Mouse (Mus musculus): ENCODE data around the gene Trhde. TPM values are rescaled to one million over a fixed set of nuclear protein-coding genes. Genes with fewer than 3 reads are reported as not detected.

The Trhde gene
- polyA plus RNA-seq, 1 experiment, result 0.19 TPM

DNA sequence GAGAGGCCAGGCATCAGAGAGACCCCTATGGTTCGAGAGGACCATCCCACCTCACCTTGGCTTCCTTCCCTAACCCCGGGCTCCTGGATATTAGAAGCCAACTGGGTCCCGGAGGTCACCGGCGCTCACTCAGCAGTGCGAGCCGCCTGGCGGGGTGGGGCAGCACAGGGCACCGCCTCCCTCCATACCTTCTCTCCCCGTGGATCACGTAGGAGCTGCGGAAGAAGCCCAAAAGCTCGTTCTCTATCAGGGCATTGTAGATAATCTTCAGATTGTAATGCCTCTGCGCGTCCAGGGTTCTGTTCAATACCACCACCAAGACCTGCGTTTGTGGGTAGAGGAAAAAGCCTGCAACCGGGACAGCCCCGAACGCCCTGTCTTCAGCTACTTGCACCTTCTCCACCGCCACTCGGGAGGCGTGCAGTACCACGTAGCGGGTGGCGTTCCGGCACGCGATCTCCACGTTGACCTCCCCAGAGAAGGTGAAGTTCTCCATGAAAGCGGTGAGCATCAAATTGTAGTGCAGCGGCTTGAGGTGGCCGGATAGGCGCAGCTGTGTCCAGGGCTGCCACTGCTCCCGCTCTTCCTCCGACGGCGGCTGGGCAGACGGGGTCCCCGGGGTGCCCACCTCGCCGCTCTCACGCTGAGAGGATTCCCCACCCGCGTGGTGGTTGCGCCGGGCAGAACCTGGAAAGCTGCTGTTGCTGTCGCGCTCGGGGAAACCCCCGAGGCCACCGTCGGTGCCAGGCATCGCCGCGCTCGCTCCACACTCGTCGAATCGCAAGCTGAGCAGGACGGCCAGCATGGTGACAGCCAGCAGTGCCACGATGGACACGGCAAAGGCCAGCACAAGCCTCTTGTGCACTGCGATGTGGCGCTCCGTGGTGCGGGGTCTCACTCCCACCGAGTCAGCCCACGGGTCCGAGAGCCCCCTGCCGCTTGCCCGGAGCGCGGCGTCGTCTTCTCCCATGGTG, 1.5 kb downstream of the Trhde start:
- TF ChIP-seq POLR2A (IDR thresholded peaks at IDR 0.05; ENCODE audit: low read depth, low read length) (no peak), CTCF (conservative IDR thresholded peaks at IDR 0.05; ENCODE audit: insufficient read depth, insufficient read length, low read depth, low read length) (no peak)
- no peak overlapping the region for H3K4me3 ChIP-seq (ENCODE audit: insufficient read depth, low read depth, low read length)
- H3K4me1 ChIP-seq (ENCODE audit: control insufficient read depth, insufficient read depth, low read length), result no peaks in the 10 kb centered on the region
- 6% methylated on average over 75 of the region's 75 CpGs for WGBS
- no peaks in the 10 kb centered on the region for H3K36me3 ChIP-seq (ENCODE audit: control insufficient read depth, insufficient read depth, low read length)
- peaks cover 4% of the 10 kb centered on the region; the same call in 1 of the 2 replicates for H3K27me3 ChIP-seq (replicated peaks; ENCODE audit: control insufficient read depth, insufficient read depth, low read length)
- H3K27ac ChIP-seq (ENCODE audit: insufficient read depth, low read depth, low read length), result no peak overlapping the region
- no peak for DNase-seq

DNA sequence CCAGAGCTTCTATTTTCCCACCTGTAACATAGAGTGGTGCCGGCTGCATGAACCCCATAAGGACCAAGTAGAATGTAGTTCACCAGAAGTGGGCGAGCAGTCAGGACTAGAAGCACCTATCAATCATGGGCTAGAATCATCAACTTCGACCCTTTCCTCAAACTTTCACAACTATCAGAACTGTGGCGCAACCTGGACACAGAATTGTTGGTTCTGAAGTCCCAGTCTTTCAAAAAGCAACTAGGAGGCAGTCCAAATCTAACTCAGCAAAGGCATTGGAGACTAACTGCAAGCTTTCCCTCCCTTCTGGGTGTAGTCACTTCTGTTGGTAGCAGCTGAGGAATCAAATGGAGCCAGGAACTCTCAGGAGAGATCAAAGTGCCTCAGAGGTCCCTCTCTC, 2.6 kb downstream of the Trhde start:
- TF ChIP-seq CTCF (conservative IDR thresholded peaks at IDR 0.05; ENCODE audit: insufficient read depth, insufficient read length, low read depth, low read length), result no peak
- no peak for TF ChIP-seq POLR2A (IDR thresholded peaks at IDR 0.05; ENCODE audit: low read depth, low read length)
- H3K4me1 ChIP-seq (ENCODE audit: control insufficient read depth, insufficient read depth, low read length), result no peaks in the 10 kb centered on the region
- no peak for DNase-seq
- no peak overlapping the region for H3K4me3 ChIP-seq (ENCODE audit: insufficient read depth, low read depth, low read length)
- H3K27ac ChIP-seq (ENCODE audit: insufficient read depth, low read depth, low read length), result no peak overlapping the region
- no peaks in the 10 kb centered on the region for H3K36me3 ChIP-seq (ENCODE audit: control insufficient read depth, insufficient read depth, low read length)
- H3K27me3 ChIP-seq (replicated peaks; ENCODE audit: control insufficient read depth, insufficient read depth, low read length), result peaks cover 4% of the 10 kb centered on the region; the same call in 1 of the 2 replicates
- 86% methylated on average over 4 of the region's 4 CpGs for WGBS

DNA sequence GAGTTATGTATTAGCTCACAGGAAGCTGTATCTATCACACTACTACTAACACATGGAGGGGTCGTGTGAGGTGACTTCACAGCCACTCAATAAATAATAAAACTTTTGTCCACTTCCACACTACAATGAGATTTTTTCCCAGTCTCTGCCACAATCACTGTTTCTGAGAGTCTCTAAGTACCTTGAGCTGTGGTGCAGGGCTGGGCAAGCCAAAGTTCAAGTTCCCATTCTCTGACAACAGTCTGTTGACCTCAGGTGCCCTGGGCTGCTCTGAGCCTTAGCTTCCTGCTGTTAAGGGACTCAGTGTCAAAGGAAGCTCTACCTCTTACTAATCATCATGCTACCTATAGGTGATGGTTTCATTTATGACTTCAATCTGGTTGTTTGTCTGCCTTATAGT, 3.3 kb downstream of the Trhde start:
- DNase-seq, result peak; percentile 6
- peaks cover 4% of the 10 kb centered on the region; the same call in 1 of the 2 replicates for H3K27me3 ChIP-seq (replicated peaks; ENCODE audit: control insufficient read depth, insufficient read depth, low read length)
- H3K36me3 ChIP-seq (ENCODE audit: control insufficient read depth, insufficient read depth, low read length), result no peaks in the 10 kb centered on the region
- TF ChIP-seq CTCF (conservative IDR thresholded peaks at IDR 0.05; ENCODE audit: insufficient read depth, insufficient read length, low read depth, low read length), result no peak
- no peak for TF ChIP-seq POLR2A (IDR thresholded peaks at IDR 0.05; ENCODE audit: low read depth, low read length)
- no peak overlapping the region for H3K4me3 ChIP-seq (ENCODE audit: insufficient read depth, low read depth, low read length)
- no peak overlapping the region for H3K27ac ChIP-seq (ENCODE audit: insufficient read depth, low read depth, low read length)
- WGBS, result 33% methylated on average over 1 of the region's 1 CpGs
- H3K4me1 ChIP-seq (ENCODE audit: control insufficient read depth, insufficient read depth, low read length), result no peaks in the 10 kb centered on the region

DNA sequence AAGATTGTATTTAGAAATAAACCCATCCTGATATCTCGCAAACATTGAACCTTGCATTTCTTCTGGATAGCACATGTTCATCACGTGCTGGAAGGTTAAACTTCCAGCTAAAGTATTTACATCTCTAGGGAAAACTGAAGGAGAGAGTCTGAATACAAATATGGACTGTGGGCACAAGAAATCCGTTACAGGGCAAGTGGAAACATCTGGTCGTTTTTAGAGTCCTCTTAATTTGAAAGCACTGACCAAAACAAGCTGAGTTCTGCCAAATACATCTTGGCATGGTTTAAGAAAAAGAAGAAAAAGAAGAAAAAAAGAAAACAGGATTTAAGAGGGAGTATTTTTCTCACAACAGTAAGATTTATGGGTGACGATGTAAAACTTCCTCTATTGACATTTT, 3.9 kb downstream of the Trhde start:
- Histone ChIP-seq H3K4me3 (ENCODE audit: insufficient read depth, low read depth, low read length) (no peak overlapping the region), H3K27ac (ENCODE audit: insufficient read depth, low read depth, low read length) (no peak overlapping the region), H3K36me3 (ENCODE audit: control insufficient read depth, insufficient read depth, low read length) (no peaks in the 10 kb centered on the region), H3K27me3 (replicated peaks; ENCODE audit: control insufficient read depth, insufficient read depth, low read length) (peaks cover 4% of the 10 kb centered on the region; the same call in 1 of the 2 replicates), H3K4me1 (ENCODE audit: control insufficient read depth, insufficient read depth, low read length) (no peaks in the 10 kb centered on the region)
- 59% methylated on average over 5 of the region's 5 CpGs for WGBS
- no peak for DNase-seq
- TF ChIP-seq CTCF (conservative IDR thresholded peaks at IDR 0.05; ENCODE audit: insufficient read depth, insufficient read length, low read depth, low read length), result no peak
- TF ChIP-seq POLR2A (IDR thresholded peaks at IDR 0.05; ENCODE audit: low read depth, low read length), result no peak

DNA sequence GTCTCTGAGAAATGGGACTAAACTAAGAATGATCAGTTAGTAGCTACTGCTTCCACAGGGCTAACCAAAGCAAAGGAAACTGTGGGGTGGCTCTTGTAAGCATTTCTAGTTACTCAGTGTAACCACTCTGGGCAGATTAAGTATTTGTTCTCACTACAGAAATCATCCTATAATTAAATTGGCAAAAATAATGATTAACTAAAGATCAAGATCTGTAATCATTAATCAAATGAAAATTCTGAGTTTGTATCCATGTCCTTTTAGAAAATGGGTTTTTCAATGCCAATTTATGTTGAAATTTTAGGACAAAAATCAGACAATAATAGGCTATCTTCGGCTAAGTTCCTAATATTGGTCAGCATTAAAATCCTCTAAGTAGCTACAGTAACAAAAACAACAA, 4.4 kb downstream of the Trhde start:
- Histone ChIP-seq H3K36me3 (ENCODE audit: control insufficient read depth, insufficient read depth, low read length) (no peaks in the 10 kb centered on the region), H3K27ac (ENCODE audit: insufficient read depth, low read depth, low read length) (no peak overlapping the region), H3K4me3 (ENCODE audit: insufficient read depth, low read depth, low read length) (no peak overlapping the region), H3K27me3 (replicated peaks; ENCODE audit: control insufficient read depth, insufficient read depth, low read length) (peaks cover 4% of the 10 kb centered on the region; the same call in 1 of the 2 replicates), H3K4me1 (ENCODE audit: control insufficient read depth, insufficient read depth, low read length) (no peaks in the 10 kb centered on the region)
- no peak for DNase-seq
- WGBS, result 91% methylated on average over 1 of the region's 1 CpGs
- no peak for TF ChIP-seq POLR2A (IDR thresholded peaks at IDR 0.05; ENCODE audit: low read depth, low read length)
- no peak for TF ChIP-seq CTCF (conservative IDR thresholded peaks at IDR 0.05; ENCODE audit: insufficient read depth, insufficient read length, low read depth, low read length)

DNA sequence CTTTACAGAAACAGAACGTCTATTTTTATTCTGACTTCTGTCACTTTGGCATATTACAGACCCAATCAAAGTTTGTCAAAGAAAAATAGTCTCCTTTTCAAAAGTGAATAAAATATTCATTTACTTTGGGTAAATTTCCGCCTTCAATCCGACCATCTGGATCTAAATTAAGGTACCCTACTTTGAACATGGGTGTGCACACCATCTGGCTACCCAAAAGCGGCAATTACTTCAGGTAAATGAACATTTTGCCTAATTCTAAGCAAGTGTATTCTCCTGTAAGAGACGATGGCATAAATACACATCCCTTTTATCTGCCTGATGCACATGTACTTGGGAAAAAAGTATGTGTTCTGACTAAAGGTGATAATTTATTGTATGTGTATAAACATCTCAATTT, 5.2 kb downstream of the Trhde start:
- Histone ChIP-seq H3K4me3 (ENCODE audit: insufficient read depth, low read depth, low read length) (no peak overlapping the region), H3K36me3 (ENCODE audit: control insufficient read depth, insufficient read depth, low read length) (no peaks in the 10 kb centered on the region), H3K4me1 (ENCODE audit: control insufficient read depth, insufficient read depth, low read length) (no peaks in the 10 kb centered on the region), H3K27me3 (replicated peaks; ENCODE audit: control insufficient read depth, insufficient read depth, low read length) (peaks cover 4% of the 10 kb centered on the region; the same call in 1 of the 2 replicates), H3K27ac (ENCODE audit: insufficient read depth, low read depth, low read length) (no peak overlapping the region)
- no peak for TF ChIP-seq POLR2A (IDR thresholded peaks at IDR 0.05; ENCODE audit: low read depth, low read length)
- TF ChIP-seq CTCF (conservative IDR thresholded peaks at IDR 0.05; ENCODE audit: insufficient read depth, insufficient read length, low read depth, low read length), result no peak
- DNase-seq, result no peak
- WGBS, result 82% methylated on average over 5 of the region's 5 CpGs

DNA sequence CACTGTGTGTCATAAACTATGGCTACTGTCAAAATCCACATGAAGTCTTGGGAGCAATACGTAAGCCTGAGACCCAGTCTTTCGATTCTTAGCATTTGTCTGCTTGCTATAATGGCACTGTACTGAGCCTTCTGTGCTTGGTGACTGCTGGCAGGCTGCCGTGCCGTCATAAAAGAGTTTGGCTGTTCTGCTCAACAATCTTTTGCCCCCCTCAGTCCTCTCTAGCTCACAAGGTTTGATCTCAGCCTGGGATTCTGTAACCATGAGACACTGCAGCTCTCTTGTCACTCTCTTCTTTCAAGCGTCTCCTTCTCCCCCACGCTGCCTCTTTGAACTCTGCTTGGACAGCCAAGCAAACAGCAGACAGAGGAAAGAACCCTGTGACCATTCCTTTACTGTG, 7.9 kb downstream of the Trhde start:
- no peaks in the 10 kb centered on the region for H3K36me3 ChIP-seq (ENCODE audit: control insufficient read depth, insufficient read depth, low read length)
- H3K4me1 ChIP-seq (ENCODE audit: control insufficient read depth, insufficient read depth, low read length), result no peaks in the 10 kb centered on the region
- 32% methylated on average over 6 of the region's 6 CpGs for WGBS
- no peaks in the 10 kb centered on the region for H3K27me3 ChIP-seq (replicated peaks; ENCODE audit: control insufficient read depth, insufficient read depth, low read length)
- no peak overlapping the region for H3K27ac ChIP-seq (ENCODE audit: insufficient read depth, low read depth, low read length)
- TF ChIP-seq POLR2A (IDR thresholded peaks at IDR 0.05; ENCODE audit: low read depth, low read length), result no peak
- H3K4me3 ChIP-seq (ENCODE audit: insufficient read depth, low read depth, low read length), result no peak overlapping the region
- DNase-seq, result no peak

Data from kidney, adult 2 months (tissue).